Mouse (Mus musculus) spleen, adult 12 weeks (tissue): ENCODE measurements at regions not wholly inside any gene's neighbourhood (a gene's known extent, or its start where the extent isn't known, plus 50 kb on each side); places are given as distances from the start of the nearest gene placed in this dataset.

Experiments
- DNase-seq: peaks from one replicate; pipeline ENCODE4 v3.0.0; 2022; ENCODE audit warnings: low spot score

GRCm38 (mm10) chr4:7220426-7220825, 1018.4 kb downstream of the Car8 start:
- no peak for DNase-seq

GRCm38 (mm10) chr4:7215048-7216030, 1023.5 kb downstream of the Car8 start:
- no peak for DNase-seq

GRCm38 (mm10) chr4:7206987-7207386, 1031.9 kb downstream of the Car8 start:
- DNase-seq, result no peak

GRCm38 (mm10) chr4:7201816-7202215, 1037.0 kb downstream of the Car8 start:
- no peak for DNase-seq

- DNase-seq, result no peak
These were observed 1038.9 kb downstream of the Car8 start for GRCm38 (mm10) chr4:7199941-7200340.

- DNase-seq, result no peak
These were observed 1039.8 kb downstream of the Car8 start for GRCm38 (mm10) chr4:7199052-7199451.

- no peak for DNase-seq
These were observed 1042.3 kb downstream of the Car8 start for GRCm38 (mm10) chr4:7196570-7196969.

GRCm38 (mm10) chr4:7195619-7196018, 1043.2 kb downstream of the Car8 start:
- no peak for DNase-seq

GRCm38 (mm10) chr4:7191912-7192311, 1046.9 kb downstream of the Car8 start:
- DNase-seq, result no peak

GRCm38 (mm10) chr4:7191228-7191627, 1047.6 kb downstream of the Car8 start:
- no peak for DNase-seq

- DNase-seq, result no peak
These were observed 1063.8 kb downstream of the Car8 start for GRCm38 (mm10) chr4:7175030-7175429.

GRCm38 (mm10) chr4:7172528-7173306, 1066.1 kb downstream of the Car8 start:
- DNase-seq, result no peak

GRCm38 (mm10) chr4:7171637-7172417, 1067.0 kb downstream of the Car8 start:
- no peak for DNase-seq

GRCm38 (mm10) chr4:7161411-7161810, 1077.4 kb downstream of the Car8 start:
- no peak for DNase-seq

- no peak for DNase-seq
These were observed 1081.0 kb downstream of the Car8 start for GRCm38 (mm10) chr4:7157883-7158282.

- no peak for DNase-seq
These were observed 1084.6 kb downstream of the Car8 start for GRCm38 (mm10) chr4:7154256-7154655.

- DNase-seq, result no peak
These were observed 1085.0 kb downstream of the Car8 start for GRCm38 (mm10) chr4:7153835-7154234.

GRCm38 (mm10) chr4:7145756-7146155, 1093.1 kb downstream of the Car8 start:
- no peak for DNase-seq

- no peak for DNase-seq
These were observed 1094.6 kb downstream of the Car8 start for GRCm38 (mm10) chr4:7144215-7144614.

GRCm38 (mm10) chr4:7143676-7144075, 1095.2 kb downstream of the Car8 start:
- DNase-seq, result no peak

GRCm38 (mm10) chr4:7142781-7143180, 1096.1 kb downstream of the Car8 start:
- DNase-seq, result no peak

GRCm38 (mm10) chr4:7112159-7112558, 1126.7 kb downstream of the Car8 start:
- DNase-seq, result no peak
